Comparison of ENCODE assay signal across 8 mouse cellular contexts in genomic region chr8:54491057-54491690, GRCm38 (mm10). TPM values are rescaled to one million over a fixed set of nuclear protein-coding genes. Genes with fewer than 3 reads are reported as not detected.
DNase-seq lines count a peak whose midpoint lies in the region; ATAC-seq lines count a peak whose summit lies in the region.

No protein-coding gene starts in this region.

- H3K36me3 ChIP-seq in limb, embryonic 10.5 days: no peaks in the 10 kb centered on the region
- H3K36me3 ChIP-seq in neural tube, embryonic 14.5 days (ENCODE audit: control insufficient read depth, insufficient read depth, low read length): no peaks in the 10 kb centered on the region

- H3K27ac ChIP-seq in limb, embryonic 10.5 days: no peak overlapping the region
- no peak overlapping the region for H3K27ac ChIP-seq in neural tube, embryonic 14.5 days (ENCODE audit: low read depth, low read length)

- no peaks in the 10 kb centered on the region for H3K9me3 ChIP-seq in limb, embryonic 10.5 days (replicated peaks)
- no peaks in the 10 kb centered on the region for H3K9me3 ChIP-seq in neural tube, embryonic 14.5 days (ENCODE audit: control insufficient read depth, low read length)

- H3K9ac ChIP-seq in neural tube, embryonic 14.5 days (replicated peaks; ENCODE audit: low read depth, low read length): no peak overlapping the region

- no peak overlapping the region for H3K4me2 ChIP-seq in neural tube, embryonic 14.5 days (ENCODE audit: low read depth, low read length)

- 15% methylated on average over 6 of the region's 6 CpGs for WGBS in limb, embryonic 10.5 days
- 24% methylated on average over 6 of the region's 6 CpGs for WGBS in neural tube, embryonic 14.5 days

- H3K4me3 ChIP-seq in limb, embryonic 10.5 days: no peak overlapping the region
- no peak overlapping the region for H3K4me3 ChIP-seq in neural tube, embryonic 14.5 days (ENCODE audit: low read depth, low read length)

- peaks cover 19% of the 10 kb centered on the region; the same call in 1 of the 2 replicates for H3K4me1 ChIP-seq in limb, embryonic 10.5 days
- H3K4me1 ChIP-seq in neural tube, embryonic 14.5 days (ENCODE audit: control insufficient read depth, insufficient read depth, low read length): 0 out of 2 replicates have a peak, but pooled peaks cover 2% of the 10 kb centered on the region

- H3K27me3 ChIP-seq in limb, embryonic 10.5 days (ENCODE audit: low read depth, poor library complexity, severe bottlenecking): no peaks in the 10 kb centered on the region; the same call in 1 of the 2 replicates
- H3K27me3 ChIP-seq in neural tube, embryonic 14.5 days (ENCODE audit: control insufficient read depth, insufficient read depth, low read length): no peaks in the 10 kb centered on the region

- peak; percentile 27 for DNase-seq in ovary, postnatal 14 days (ENCODE audit: low spot score)
- DNase-seq in ovary, postnatal 36 days (ENCODE audit: low spot score): no peak
- peak; percentile 78 for DNase-seq in NIH3T3 (ENCODE audit: low read depth)
- peak; percentile 71 to 79 for DNase-seq in cerebellum, postnatal 10 days
- DNase-seq in heart, postnatal 10 days: peak; percentile 47 to 77
- DNase-seq in limb, embryonic 10.5 days (ENCODE audit: low spot score): peak; percentile 45
- no peak for DNase-seq in layer of hippocampus, adult 9-11 months

- peak; percentile 52; the same call in 1 of the 2 replicates for ATAC-seq in neural tube, embryonic 14.5 days (ENCODE audit: low read depth)

- intact Hi-C loops in heart, postnatal 10 days (cut with DNase I): loop anchor here (1.0 to 5.0 kb wide), 3 partner anchors 339 to 884 kb away; partner anchors contain the start of gene Vegfc

RNA-seq across cellular contexts. Expression of gene Asb5, which starts 38.2 kb away (rescaled TPM):
- 10 to 100 TPM in 1 of 2 experiments, 1 to 10 TPM in 1; 7.5 to 11.4 TPM for total RNA-seq in heart, postnatal 10 days (2021)
- 6.2 and 9.5 TPM in 2 replicates for polyA plus RNA-seq in limb, embryonic 10.5 days (2016; fragmentation: Nextera tagmentation; extraction: Ambion mirVana)
- 5.3 and 9.4 TPM in 2 replicates for polyA plus RNA-seq in neural tube, embryonic 14.5 days (2014; fragmentation: Nextera tagmentation; extraction: Ambion mirVana)

RNA-seq across cellular contexts. Expression of gene Spcs3, which starts 38.6 kb away (rescaled TPM):
- 10 to 100 TPM; 30.3 to 39.1 TPM for total RNA-seq in heart, postnatal 10 days (2021)
- 95.8 and 104 TPM in 2 replicates for polyA plus RNA-seq in limb, embryonic 10.5 days (2016; fragmentation: Nextera tagmentation; extraction: Ambion mirVana)
- 43.5 and 44.3 TPM in 2 replicates for polyA plus RNA-seq in neural tube, embryonic 14.5 days (2014; fragmentation: Nextera tagmentation; extraction: Ambion mirVana)

Comparison
In these comparisons a context has a peak if more than half of its experiments do, and no peak if none do; other contexts are left out.
1. DNase-seq: peak in ovary, postnatal 14 days (single experiment), NIH3T3 (single experiment), cerebellum, postnatal 10 days (2 of 2), heart, postnatal 10 days (2 of 2) and limb, embryonic 10.5 days (single experiment); none in ovary, postnatal 36 days (single experiment) and layer of hippocampus, adult 9-11 months (single experiment).